Mouse (Mus musculus) brain, embryonic 14.5 days (tissue): Measurements from ENCODE around the gene Esrp2. TPM values are rescaled to one million over a fixed set of nuclear protein-coding genes. Genes with fewer than 3 reads are reported as not detected.

Experiments used
- DNase-seq: peaks from one replicate; pipeline ENCODE4 v3.0.0-alpha.2; 2011; ENCODE audit warnings: low read depth
- CTCF ChIP-seq: fragments of 200-500 bp; IDR thresholded peaks from 2 replicates; pipeline ENCODE4 v1.5.1; 2012; ENCODE audit warnings: inconsistent platforms, mild to moderate bottlenecking, moderate library complexity, borderline replicate concordance; ENCODE audit not compliant: insufficient read depth, insufficient read length; ENCODE audit errors: extremely low read depth
- POLR2A ChIP-seq: fragments of 200-500 bp; IDR thresholded peaks from 2 replicates; pipeline ENCODE4 v1.6.1; 2012; ENCODE audit warnings: mild to moderate bottlenecking, inconsistent platforms, borderline replicate concordance; ENCODE audit not compliant: poor library complexity, insufficient read depth, insufficient read length, severe bottlenecking; ENCODE audit errors: extremely low read depth
- polyA plus RNA-seq: library from polyadenylated mRNA; depleted of rRNA; stranded (reverse); fragments of >200 nt; gene quantifications from 2 replicates; pipeline ENCODE4 v1.2.3, GENCODE M21; 2012

Esrp2 gene
- polyA plus RNA-seq, 1 experiment = 1.5 TPM

- no peak for DNase-seq
- no peak for TF ChIP-seq CTCF
- TF ChIP-seq POLR2A = no peak
Measured at GRCm38 (mm10) chr8:106130505-106130904, 6.3 kb downstream of the Esrp2 start.

GRCm38 (mm10) chr8:106129997-106130396 lies 6.8 kb downstream of the Esrp2 start:
- TF ChIP-seq POLR2A (no peak), CTCF (no peak)
- DNase-seq = no peak

- no peak for TF ChIP-seq POLR2A
- no peak for TF ChIP-seq CTCF
- no peak for DNase-seq
Measured at GRCm38 (mm10) chr8:106129232-106129930, 7.4 kb downstream of the Esrp2 start.

GRCm38 (mm10) chr8:106127882-106128410 lies 8.8 kb downstream of the Esrp2 start:
- no peak for DNase-seq
- no peak for TF ChIP-seq CTCF
- no peak for TF ChIP-seq POLR2A

GRCm38 (mm10) chr8:106127054-106127453 lies 9.7 kb downstream of the Esrp2 start:
- TF ChIP-seq CTCF = no peak
- no peak for TF ChIP-seq POLR2A
- DNase-seq = no peak

GRCm38 (mm10) chr8:106126055-106126454 lies 10.7 kb downstream of the Esrp2 start:
- TF ChIP-seq POLR2A = no peak
- no peak for TF ChIP-seq CTCF
- no peak for DNase-seq

GRCm38 (mm10) chr8:106123443-106123842 lies 13.3 kb downstream of the Esrp2 start:
- no peak for DNase-seq
- no peak for TF ChIP-seq CTCF
- no peak for TF ChIP-seq POLR2A

GRCm38 (mm10) chr8:106115897-106116296 lies 20.9 kb downstream of the Esrp2 start:
- peak; percentile 8 for DNase-seq
- TF ChIP-seq CTCF (peak; percentile 48; the same call in 1 of the 2 replicates), POLR2A (no peak)

- DNase-seq = no peak
- TF ChIP-seq POLR2A = no peak
- no peak for TF ChIP-seq CTCF
Measured at GRCm38 (mm10) chr8:106112514-106112913, 24.3 kb downstream of the Esrp2 start.

- DNase-seq = no peak
- TF ChIP-seq POLR2A (no peak), CTCF (no peak)
Measured at GRCm38 (mm10) chr8:106112041-106112440, 24.7 kb downstream of the Esrp2 start.

GRCm38 (mm10) chr8:106108729-106109128 lies 28.0 kb downstream of the Esrp2 start:
- no peak for TF ChIP-seq CTCF
- no peak for TF ChIP-seq POLR2A
- no peak for DNase-seq

- no peak for DNase-seq
Measured at GRCm38 (mm10) chr8:106108080-106108479, 28.7 kb downstream of the Esrp2 start.

More at GRCm38 (mm10) chr8:106108080-106108479, 28.7 kb downstream of the Esrp2 start:
- TF ChIP-seq POLR2A = no peak
- TF ChIP-seq CTCF = no peak
